Mouse (Mus musculus) heart, embryonic 10.5 days (tissue): Measurements from ENCODE around the gene Pnpo. TPM values are rescaled to one million over a fixed set of nuclear protein-coding genes. Genes with fewer than 3 reads are reported as not detected.
A peak's percentile ranks its signal among the peaks of the same experiment; 100 is the strongest.

Source experiments
- DNase-seq: peaks from one replicate; pipeline ENCODE4 v3.0.0-alpha.2; 2017; ENCODE audit warnings: low spot score
- H3K27ac ChIP-seq: fragments of 300-500 bp; sonication (generic); 2 replicates; pipeline ENCODE4 v1.5.1; 2016; ENCODE audit warnings: mild to moderate bottlenecking
- H3K27me3 ChIP-seq: fragments of 300-500 bp; sonication (generic); 2 replicates; pipeline ENCODE4 v1.6.1; 2016; ENCODE audit warnings: mild to moderate bottlenecking; ENCODE audit not compliant: poor library complexity, insufficient read depth, severe bottlenecking
- H3K36me3 ChIP-seq: fragments of 300-500 bp; sonication (generic); 2 replicates; pipeline ENCODE4 v1.6.1; 2016; ENCODE audit warnings: mild to moderate bottlenecking, moderate library complexity
- H3K4me1 ChIP-seq: fragments of 300-500 bp; sonication (generic); 2 replicates; pipeline ENCODE4 v1.6.1; 2016; ENCODE audit warnings: mild to moderate bottlenecking
- H3K4me3 ChIP-seq: fragments of 300-500 bp; sonication (generic); 2 replicates; pipeline ENCODE4 v1.5.1; 2016; ENCODE audit warnings: mild to moderate bottlenecking, moderate library complexity
- H3K9me3 ChIP-seq: fragments of 300-500 bp; sonication (generic); 2 replicates; pipeline ENCODE4 v1.6.1; 2016; ENCODE audit warnings: mild to moderate bottlenecking, moderate library complexity
- WGBS: fragments of 180-500 bp; shearing (Covaris S2); methylation state at CpG from one replicate; pipeline ENCODE4 v1.1.7; 2016; 5-methylcytosine and 5-hydroxymethylcytosine counted together
- polyA plus RNA-seq: library from polyadenylated mRNA; unstranded; fragments of >200 nt; fragmentation: Nextera tagmentation; extraction: Ambion mirVana; gene quantifications from 2 replicates; pipeline ENCODE4 v1.2.1, GENCODE M21; 2016

Pnpo gene
- polyA plus RNA-seq, 1 experiment from 2014 or later: 72.6 TPM

GRCm38 (mm10) chr11:96977606-96978400 is 34.0 kb upstream of the Pnpo start:
- peaks cover 53% of the 10 kb centered on the region for H3K4me1 ChIP-seq
- DNase-seq: peak; percentile 100
- no peaks in the 10 kb centered on the region for H3K9me3 ChIP-seq
- peak overlapping the region; percentile 99 for H3K27ac ChIP-seq
- WGBS: under 1% methylated on average over 45 of the region's 45 CpGs
- H3K27me3 ChIP-seq: peaks cover 16% of the 10 kb centered on the region; the same call in 1 of the 2 replicates
- H3K36me3 ChIP-seq: no peaks in the 10 kb centered on the region
- H3K4me3 ChIP-seq: peak overlapping the region; percentile 96

- Histone ChIP-seq H3K27me3 (peaks cover 10% of the 10 kb centered on the region; the same call in 1 of the 2 replicates), H3K27ac (peak overlapping the region; percentile 99), H3K4me3 (peak overlapping the region; percentile 96), H3K9me3 (no peaks in the 10 kb centered on the region), H3K36me3 (no peaks in the 10 kb centered on the region), H3K4me1 (peaks cover 56% of the 10 kb centered on the region)
- WGBS: under 1% methylated on average over 34 of the region's 50 CpGs
- peak; percentile 94 for DNase-seq
Measured at GRCm38 (mm10) chr11:96976911-96977591, 33.3 kb upstream of the Pnpo start.

GRCm38 (mm10) chr11:96976379-96976687 is 32.5 kb upstream of the Pnpo start:
- Histone ChIP-seq H3K4me1 (peaks cover 60% of the 10 kb centered on the region), H3K36me3 (no peaks in the 10 kb centered on the region), H3K9me3 (no peaks in the 10 kb centered on the region), H3K4me3 (peak overlapping the region; percentile 96), H3K27ac (peak overlapping the region; percentile 99), H3K27me3 (peaks cover 3% of the 10 kb centered on the region; the same call in 1 of the 2 replicates)
- DNase-seq: no peak
- 56% methylated on average over 3 of the region's 3 CpGs for WGBS

- 63% methylated on average over 10 of the region's 10 CpGs for WGBS
- Histone ChIP-seq H3K27me3 (no peaks in the 10 kb centered on the region), H3K4me3 (peak overlapping the region; percentile 96), H3K36me3 (no peaks in the 10 kb centered on the region), H3K27ac (peak overlapping the region; percentile 99), H3K9me3 (no peaks in the 10 kb centered on the region), H3K4me1 (peaks cover 65% of the 10 kb centered on the region)
- DNase-seq: no peak
Measured at GRCm38 (mm10) chr11:96975511-96976378, 32.0 kb upstream of the Pnpo start.

GRCm38 (mm10) chr11:96974813-96975212 is 31.0 kb upstream of the Pnpo start:
- Histone ChIP-seq H3K9me3 (no peaks in the 10 kb centered on the region), H3K36me3 (no peaks in the 10 kb centered on the region), H3K27me3 (no peaks in the 10 kb centered on the region), H3K4me3 (no peak overlapping the region), H3K27ac (no peak overlapping the region), H3K4me1 (peaks cover 75% of the 10 kb centered on the region)
- WGBS: 71% methylated on average over 5 of the region's 5 CpGs
- DNase-seq: no peak

- H3K4me1 ChIP-seq: peaks cover 83% of the 10 kb centered on the region
- WGBS: 85% methylated on average over 5 of the region's 5 CpGs
- no peaks in the 10 kb centered on the region for H3K36me3 ChIP-seq
Measured at GRCm38 (mm10) chr11:96973426-96973964, 29.7 kb upstream of the Pnpo start.

GRCm38 (mm10) chr11:96972906-96973305 is 29.1 kb upstream of the Pnpo start:
- Histone ChIP-seq H3K9me3 (no peaks in the 10 kb centered on the region), H3K4me1 (peaks cover 83% of the 10 kb centered on the region), H3K4me3 (no peak overlapping the region), H3K27ac (peak overlapping the region; percentile 7; the same call in 1 of the 2 replicates), H3K36me3 (no peaks in the 10 kb centered on the region), H3K27me3 (no peaks in the 10 kb centered on the region)
- no peak for DNase-seq
- WGBS: 81% methylated on average over 5 of the region's 5 CpGs

More at GRCm38 (mm10) chr11:96973426-96973964, 29.7 kb upstream of the Pnpo start:
- no peak for DNase-seq
- Histone ChIP-seq H3K4me3 (no peak overlapping the region), H3K9me3 (no peaks in the 10 kb centered on the region), H3K27ac (peak overlapping the region; percentile 7; the same call in 1 of the 2 replicates), H3K27me3 (no peaks in the 10 kb centered on the region)

GRCm38 (mm10) chr11:96970341-96970740 is 26.6 kb upstream of the Pnpo start:
- peak overlapping the region; percentile 91 for H3K27ac ChIP-seq

GRCm38 (mm10) chr11:96969746-96970145 is 26.0 kb upstream of the Pnpo start:
- Histone ChIP-seq H3K4me1 (peaks cover 80% of the 10 kb centered on the region), H3K27ac (peak overlapping the region; percentile 91), H3K9me3 (no peaks in the 10 kb centered on the region), H3K27me3 (no peaks in the 10 kb centered on the region), H3K36me3 (no peaks in the 10 kb centered on the region), H3K4me3 (peak overlapping the region; percentile 46)
- WGBS: 60% methylated on average over 1 of the region's 1 CpGs
- no peak for DNase-seq

More at GRCm38 (mm10) chr11:96970341-96970740, 26.6 kb upstream of the Pnpo start:
- Histone ChIP-seq H3K4me3 (peak overlapping the region; percentile 46; the same call in 1 of the 2 replicates), H3K36me3 (no peaks in the 10 kb centered on the region), H3K4me1 (peaks cover 81% of the 10 kb centered on the region), H3K9me3 (no peaks in the 10 kb centered on the region), H3K27me3 (no peaks in the 10 kb centered on the region)
- DNase-seq: no peak
- WGBS: 51% methylated on average over 3 of the region's 3 CpGs

GRCm38 (mm10) chr11:96969280-96969722 is 25.5 kb upstream of the Pnpo start:
- 29% methylated on average over 5 of the region's 5 CpGs for WGBS
- Histone ChIP-seq H3K27me3 (no peaks in the 10 kb centered on the region), H3K9me3 (no peaks in the 10 kb centered on the region), H3K27ac (peak overlapping the region; percentile 91), H3K36me3 (no peaks in the 10 kb centered on the region), H3K4me1 (peaks cover 78% of the 10 kb centered on the region), H3K4me3 (peak overlapping the region; percentile 46)
- no peak for DNase-seq

GRCm38 (mm10) chr11:96968476-96968875 is 24.7 kb upstream of the Pnpo start:
- no peak for DNase-seq
- Histone ChIP-seq H3K4me3 (peak overlapping the region; percentile 46), H3K27me3 (no peaks in the 10 kb centered on the region), H3K9me3 (no peaks in the 10 kb centered on the region), H3K4me1 (peaks cover 74% of the 10 kb centered on the region), H3K27ac (peak overlapping the region; percentile 91), H3K36me3 (0 out of 2 replicates have a peak, but pooled peaks cover 2% of the 10 kb centered on the region)
- WGBS: 28% methylated on average over 6 of the region's 6 CpGs

- Histone ChIP-seq H3K36me3 (peaks cover 7% of the 10 kb centered on the region), H3K27me3 (no peaks in the 10 kb centered on the region), H3K27ac (peak overlapping the region; percentile 91), H3K4me3 (no peak overlapping the region), H3K9me3 (no peaks in the 10 kb centered on the region), H3K4me1 (peaks cover 71% of the 10 kb centered on the region)
- WGBS: 54% methylated on average over 11 of the region's 11 CpGs
- DNase-seq: no peak
Measured at GRCm38 (mm10) chr11:96967544-96968269, 23.9 kb upstream of the Pnpo start.
